Mouse (Mus musculus): ENCODE results near the gene Mtfmt. TPM values are rescaled to one million over a fixed set of nuclear protein-coding genes. Genes with fewer than 3 reads are reported as not detected.

The Mtfmt gene
- polyA plus RNA-seq (2015; fragmentation: Nextera tagmentation; extraction: Ambion mirVana) = 20.6 and 21.3 TPM in 2 replicates

- peak within 1 kb of the TSS; percentile 30; the same call in 1 of the 2 replicates for H3K27ac ChIP-seq (replicated peaks)
- peaks cover 6% of the 10 kb centered on the region; the same call in 1 of the 2 replicates for H3K4me1 ChIP-seq
- WGBS = under 1% methylated on average over 54 of the region's 54 CpGs
- H3K4me3 ChIP-seq (replicated peaks) = peak within 1 kb of the TSS; percentile 100
- peak within 1 kb of the TSS; percentile 87 for H3K9ac ChIP-seq
- peaks cover 15% of the 10 kb centered on the region; the same call in 1 of the 2 replicates for H3K36me3 ChIP-seq
- peak within 1 kb of the TSS; percentile 66 for H3K4me2 ChIP-seq (replicated peaks)
- H3K27me3 ChIP-seq = no peaks in the 10 kb centered on the region
- no peaks in the 10 kb centered on the region for H3K9me3 ChIP-seq (replicated peaks)
- ATAC-seq (ENCODE audit: insufficient number of reproducible peaks, low FRiP score, low TSS enrichment, low read depth) = peak; percentile 89
Observed at GRCm38 (mm10) chr9:65435671-65436301, at the start of gene Mtfmt. Gene Mtfmt (plus strand): TSS chr9:65435782.

GRCm38 (mm10) chr9:65386373-65387140 lies 49.0 kb upstream of the Mtfmt start:
- H3K4me2 ChIP-seq (replicated peaks) = no peak overlapping the region

GRCm38 (mm10) chr9:65390752-65391612 lies 44.6 kb upstream of the Mtfmt start:
- peaks cover 37% of the 10 kb centered on the region for H3K27me3 ChIP-seq
- peak overlapping the region; percentile 3; the same call in 1 of the 2 replicates for H3K9ac ChIP-seq
- H3K4me2 ChIP-seq (replicated peaks) = peak overlapping the region; percentile 60
- H3K27ac ChIP-seq (replicated peaks) = no peak overlapping the region
- ATAC-seq (ENCODE audit: insufficient number of reproducible peaks, low FRiP score, low TSS enrichment, low read depth) = peak; percentile 20; the same call in 1 of the 2 replicates
- H3K4me1 ChIP-seq = peaks cover 9% of the 10 kb centered on the region; the same call in 1 of the 2 replicates
- no peaks in the 10 kb centered on the region for H3K9me3 ChIP-seq (replicated peaks)
- WGBS = 16% methylated on average over 96 of the region's 96 CpGs
- H3K36me3 ChIP-seq = no peaks in the 10 kb centered on the region
- H3K4me3 ChIP-seq (replicated peaks) = peak overlapping the region; percentile 46

More at GRCm38 (mm10) chr9:65386373-65387140, 49.0 kb upstream of the Mtfmt start:
- Histone ChIP-seq H3K4me3 (replicated peaks) (no peak overlapping the region), H3K9ac (no peak overlapping the region), H3K9me3 (replicated peaks) (no peaks in the 10 kb centered on the region), H3K4me1 (peaks cover 8% of the 10 kb centered on the region; the same call in 1 of the 2 replicates), H3K36me3 (no peaks in the 10 kb centered on the region), H3K27ac (replicated peaks) (no peak overlapping the region), H3K27me3 (peaks cover 23% of the 10 kb centered on the region)
- 22% methylated on average over 8 of the region's 8 CpGs for WGBS
- ATAC-seq (ENCODE audit: insufficient number of reproducible peaks, low FRiP score, low TSS enrichment, low read depth) = no peak

GRCm38 (mm10) chr9:65391613-65391964 lies 44.0 kb upstream of the Mtfmt start, which contains the start of gene Kbtbd13:
Gene Kbtbd13 (minus strand): TSS chr9:65391652.
- ATAC-seq (ENCODE audit: insufficient number of reproducible peaks, low FRiP score, low TSS enrichment, low read depth) = no peak
- 38% methylated on average over 8 of the region's 8 CpGs for WGBS

GRCm38 (mm10) chr9:65392638-65393364 lies 42.8 kb upstream of the Mtfmt start:
- peaks cover 9% of the 10 kb centered on the region; the same call in 1 of the 2 replicates for H3K4me1 ChIP-seq
- no peak overlapping the region for H3K27ac ChIP-seq (replicated peaks)
- WGBS = 25% methylated on average over 6 of the region's 6 CpGs
- H3K36me3 ChIP-seq = no peaks in the 10 kb centered on the region
- H3K4me2 ChIP-seq (replicated peaks) = no peak overlapping the region
- no peak overlapping the region for H3K4me3 ChIP-seq (replicated peaks)
- H3K27me3 ChIP-seq = peaks cover 37% of the 10 kb centered on the region
- no peak for ATAC-seq (ENCODE audit: insufficient number of reproducible peaks, low FRiP score, low TSS enrichment, low read depth)
- H3K9me3 ChIP-seq (replicated peaks) = no peaks in the 10 kb centered on the region
- no peak overlapping the region for H3K9ac ChIP-seq

More at GRCm38 (mm10) chr9:65391613-65391964, 44.0 kb upstream of the Mtfmt start, which contains the start of gene Kbtbd13:
- no peaks in the 10 kb centered on the region for H3K9me3 ChIP-seq (replicated peaks)
- peak within 1 kb of the TSS; percentile 46 for H3K4me3 ChIP-seq (replicated peaks)
- H3K27ac ChIP-seq (replicated peaks) = no peak within 1 kb of the TSS
- H3K4me1 ChIP-seq = peaks cover 9% of the 10 kb centered on the region; the same call in 1 of the 2 replicates
- peaks cover 37% of the 10 kb centered on the region for H3K27me3 ChIP-seq
- peak within 1 kb of the TSS; percentile 3; the same call in 1 of the 2 replicates for H3K9ac ChIP-seq
- peak within 1 kb of the TSS; percentile 60 for H3K4me2 ChIP-seq (replicated peaks)
- no peaks in the 10 kb centered on the region for H3K36me3 ChIP-seq

- no peak overlapping the region for H3K9ac ChIP-seq
- no peak overlapping the region for H3K4me2 ChIP-seq (replicated peaks)
- peaks cover 16% of the 10 kb centered on the region for H3K4me1 ChIP-seq
- WGBS = 42% methylated on average over 2 of the region's 2 CpGs
- no peaks in the 10 kb centered on the region for H3K9me3 ChIP-seq (replicated peaks)
- no peak for ATAC-seq (ENCODE audit: insufficient number of reproducible peaks, low FRiP score, low TSS enrichment, low read depth)
- H3K27me3 ChIP-seq = peaks cover 37% of the 10 kb centered on the region
- H3K4me3 ChIP-seq (replicated peaks) = no peak overlapping the region
- no peak overlapping the region for H3K27ac ChIP-seq (replicated peaks)
- no peaks in the 10 kb centered on the region for H3K36me3 ChIP-seq
Observed at GRCm38 (mm10) chr9:65393606-65394005, 42.0 kb upstream of the Mtfmt start.

GRCm38 (mm10) chr9:65394360-65394759 lies 41.2 kb upstream of the Mtfmt start:
- Histone ChIP-seq H3K27me3 (peaks cover 34% of the 10 kb centered on the region), H3K9me3 (replicated peaks) (no peaks in the 10 kb centered on the region), H3K4me2 (replicated peaks) (no peak overlapping the region), H3K4me3 (replicated peaks) (no peak overlapping the region), H3K9ac (no peak overlapping the region), H3K4me1 (peaks cover 21% of the 10 kb centered on the region), H3K27ac (replicated peaks) (no peak overlapping the region), H3K36me3 (no peaks in the 10 kb centered on the region)
- WGBS = 62% methylated on average over 2 of the region's 2 CpGs
- ATAC-seq (ENCODE audit: insufficient number of reproducible peaks, low FRiP score, low TSS enrichment, low read depth) = no peak

- no peaks in the 10 kb centered on the region for H3K36me3 ChIP-seq
- no peaks in the 10 kb centered on the region for H3K9me3 ChIP-seq (replicated peaks)
- H3K4me3 ChIP-seq (replicated peaks) = peak within 1 kb of the TSS; percentile 52
- peak within 1 kb of the TSS; percentile 88 for H3K4me2 ChIP-seq (replicated peaks)
- H3K4me1 ChIP-seq = peaks cover 12% of the 10 kb centered on the region
- WGBS = under 1% methylated on average over 24 of the region's 24 CpGs
- no peaks in the 10 kb centered on the region for H3K27me3 ChIP-seq
- peak; percentile 64; the same call in 1 of the 2 replicates for ATAC-seq (ENCODE audit: insufficient number of reproducible peaks, low FRiP score, low TSS enrichment, low read depth)
- H3K27ac ChIP-seq (replicated peaks) = no peak within 1 kb of the TSS
- no peak within 1 kb of the TSS for H3K9ac ChIP-seq
Observed at GRCm38 (mm10) chr9:65398279-65398678, 37.3 kb upstream of the Mtfmt start, which contains the start of gene Rasl12. Gene Rasl12 (plus strand): TSS chr9:65398506.

GRCm38 (mm10) chr9:65399934-65400333 lies 35.6 kb upstream of the Mtfmt start:
- WGBS = 85% methylated on average over 6 of the region's 6 CpGs
- Histone ChIP-seq H3K4me3 (replicated peaks) (no peak overlapping the region), H3K9me3 (replicated peaks) (no peaks in the 10 kb centered on the region), H3K36me3 (no peaks in the 10 kb centered on the region), H3K27ac (replicated peaks) (no peak overlapping the region), H3K9ac (no peak overlapping the region), H3K4me2 (replicated peaks) (no peak overlapping the region), H3K4me1 (peaks cover 15% of the 10 kb centered on the region), H3K27me3 (no peaks in the 10 kb centered on the region)
- no peak for ATAC-seq (ENCODE audit: insufficient number of reproducible peaks, low FRiP score, low TSS enrichment, low read depth)
